Mouse (Mus musculus) testis, adult 2 months (tissue): Measurements from ENCODE around the gene Itgb5.

Experiments
- CTCF ChIP-seq: fragments of 200-500 bp; IDR thresholded peaks from 2 replicates; pipeline ENCODE4 v1.5.1; 2012; ENCODE audit warnings: low read depth, mild to moderate bottlenecking, inconsistent platforms, low read length, moderate library complexity; ENCODE audit not compliant: control insufficient read depth, insufficient read depth, insufficient replicate concordance
- POLR2A ChIP-seq: fragments of 200-500 bp; IDR thresholded peaks from 2 replicates; pipeline ENCODE4 v1.6.1; 2012; ENCODE audit warnings: low read depth, mild to moderate bottlenecking, inconsistent platforms, low read length, moderate library complexity; ENCODE audit not compliant: control insufficient read depth

- TF ChIP-seq POLR2A (no peak), CTCF (no peak)
These were observed 66.2 kb downstream of the Itgb5 start for GRCm38 (mm10) chr16:33895690-33896089.
